Mouse (Mus musculus): ENCODE results near the gene Mapk9.
A peak's percentile ranks its signal among the peaks of the same experiment; 100 is the strongest.
"Not testable (repeated sequence)": the region's sequence is repeated elsewhere in the genome, so short reads cannot be mapped to it uniquely, and the experiment has no call there.

The Mapk9 gene

DNA sequence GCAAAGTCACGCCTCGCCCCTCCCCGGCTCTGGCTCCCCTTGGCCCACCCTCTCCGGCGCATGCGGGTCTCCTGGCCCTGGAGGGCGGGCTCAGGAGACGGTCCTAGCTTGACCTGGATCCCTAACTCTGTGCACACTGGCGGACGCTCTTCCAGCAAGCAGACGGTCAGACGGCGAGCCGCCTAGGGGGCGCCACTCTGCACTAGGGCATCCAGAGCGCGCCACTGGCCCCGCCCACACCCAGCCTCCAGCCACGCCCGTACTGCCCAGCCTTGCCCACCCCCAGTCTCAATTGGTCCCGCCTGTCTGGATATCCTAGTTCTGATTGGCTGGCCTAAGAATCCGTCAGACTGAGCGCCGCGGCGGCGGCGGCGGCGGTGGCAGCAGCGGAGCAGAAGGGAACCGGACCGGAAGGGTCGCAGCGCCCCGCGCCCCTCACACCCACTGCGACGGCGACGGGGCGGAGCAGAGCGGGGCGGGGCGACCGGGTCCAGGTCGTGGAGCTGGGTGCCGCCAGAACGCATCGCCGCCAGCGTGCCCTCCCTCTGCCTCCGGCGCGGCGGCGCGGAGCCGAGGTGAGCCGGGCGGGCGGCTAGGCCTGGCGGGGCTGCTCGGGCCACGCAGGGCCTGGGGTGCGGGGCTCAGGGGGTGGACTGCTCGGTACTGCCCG lies at the start of gene Mapk9:
TSS of gene Mapk9 (plus strand) at position 351 of the 670 bp plus-strand sequence.
- peak; percentile 98 to 99 for DNase-seq

DNA sequence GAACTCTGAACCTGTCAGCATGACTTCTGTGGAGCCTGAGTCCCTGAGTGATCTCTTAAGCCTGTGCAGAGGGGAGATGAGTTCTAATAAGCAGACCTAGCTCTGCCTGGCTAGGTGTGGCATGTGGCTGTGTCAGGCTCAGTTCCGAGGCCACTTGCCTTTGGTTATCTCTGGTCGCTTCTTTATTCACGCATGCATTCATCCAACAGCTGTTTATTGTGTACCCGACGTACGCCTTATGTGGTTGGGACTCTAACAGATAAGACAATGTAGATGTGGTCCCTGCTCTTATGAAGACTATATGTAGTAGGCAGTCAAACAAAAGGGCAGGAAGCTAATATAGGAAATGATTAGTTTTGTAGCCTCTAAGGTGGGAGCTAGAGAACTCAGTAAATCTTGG lies 47.6 kb upstream of the Mapk9 start:
- DNase-seq = no peak

DNA sequence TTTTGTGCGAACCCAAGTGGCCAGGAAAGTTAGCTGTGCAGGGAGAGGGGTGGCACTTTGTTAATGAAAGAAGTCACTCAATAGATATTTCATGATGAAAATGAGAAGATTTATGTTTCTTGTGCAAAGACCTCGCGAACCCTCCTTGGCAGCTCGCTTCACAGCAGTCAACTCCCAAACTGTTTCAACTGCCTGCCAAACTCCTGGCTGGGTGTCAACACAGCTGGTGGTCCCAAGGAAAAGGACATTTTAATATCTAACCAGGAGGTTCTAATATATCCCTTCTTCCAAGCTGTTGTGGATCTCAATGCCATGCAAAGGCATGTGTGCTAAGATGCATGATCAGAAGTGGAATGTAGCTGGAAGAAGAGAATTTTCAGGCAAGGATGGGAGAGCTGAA lies 45.0 kb upstream of the Mapk9 start:
- DNase-seq = peak; percentile 19 to 57

DNA sequence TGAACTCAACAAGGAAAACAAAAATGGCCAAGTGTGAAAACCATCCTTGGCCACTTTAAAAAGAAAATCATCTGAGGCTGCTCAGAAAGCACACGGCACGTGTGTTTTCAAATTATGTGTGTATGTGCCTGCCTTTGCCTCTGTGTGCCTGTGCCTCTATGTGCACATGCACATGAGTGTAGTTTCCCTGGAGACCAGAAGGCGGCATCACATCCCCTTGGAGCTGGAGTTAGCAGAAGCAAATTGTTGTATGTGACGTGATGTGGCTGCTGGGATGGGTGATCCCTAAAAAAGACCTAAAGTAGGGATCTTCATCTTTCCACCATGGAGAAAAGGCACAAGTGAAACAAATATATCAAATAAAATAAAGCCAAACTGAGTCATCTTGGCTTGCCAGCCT lies 42.8 kb upstream of the Mapk9 start:
- DNase-seq = no peak

DNA sequence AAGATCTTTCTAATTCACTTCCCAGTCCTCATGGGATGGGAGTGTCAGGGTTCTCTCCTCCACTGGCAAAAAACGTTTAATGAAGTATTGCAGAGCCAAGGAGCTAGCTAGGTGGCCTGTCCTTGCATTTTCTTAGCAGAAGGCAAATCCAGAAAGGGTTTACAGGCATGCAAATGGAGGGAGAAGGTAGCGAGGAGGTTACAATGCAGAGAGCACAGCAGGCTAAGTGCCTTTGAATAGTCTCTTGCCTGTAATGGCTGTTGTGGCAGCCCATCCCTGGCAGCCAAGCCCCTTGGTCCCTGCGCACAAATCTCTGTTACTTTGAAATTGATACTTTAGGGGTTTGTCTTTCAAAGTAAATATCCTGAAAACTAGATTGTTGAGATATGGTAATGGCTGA lies 40.3 kb upstream of the Mapk9 start:
- no peak for DNase-seq

DNA sequence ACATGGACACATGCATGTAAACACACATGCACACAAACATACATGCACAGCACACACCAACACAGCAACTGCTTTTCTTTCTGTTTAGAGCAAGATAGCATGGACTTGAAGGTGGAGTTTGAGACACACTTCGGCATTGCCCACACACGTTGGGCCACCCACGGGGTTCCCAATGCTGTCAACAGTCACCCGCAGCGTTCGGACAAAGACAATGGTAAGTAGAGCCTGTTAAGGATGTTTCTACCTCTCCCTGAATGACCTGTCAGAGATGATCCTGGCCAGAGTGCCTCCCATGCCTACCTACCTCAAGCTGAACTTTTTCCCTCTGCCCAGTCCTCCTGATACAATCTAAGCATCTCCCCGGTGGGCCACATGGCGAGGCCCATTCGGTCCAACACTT lies 37.6 kb upstream of the Mapk9 start:
- DNase-seq = no peak

DNA sequence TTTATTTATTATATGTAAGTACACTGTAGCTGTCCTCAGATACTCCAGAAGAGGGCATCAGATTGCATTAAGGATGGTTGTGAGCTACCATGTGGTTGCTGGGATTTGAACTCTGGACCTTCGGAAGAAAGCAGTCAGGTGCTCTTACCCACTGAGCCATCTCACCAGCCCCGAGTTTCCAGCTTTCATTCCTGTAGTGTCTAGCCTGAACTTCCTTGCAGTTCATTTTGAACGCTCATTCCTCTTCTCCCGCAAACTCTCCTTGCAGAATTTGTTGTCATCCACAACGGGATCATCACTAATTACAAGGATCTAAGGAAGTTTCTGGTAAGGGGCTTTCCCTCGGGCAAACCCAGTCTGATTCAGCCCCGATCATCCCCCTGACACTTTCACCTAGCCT lies 35.9 kb upstream of the Mapk9 start:
- DNase-seq = not testable (repeated sequence)

DNA sequence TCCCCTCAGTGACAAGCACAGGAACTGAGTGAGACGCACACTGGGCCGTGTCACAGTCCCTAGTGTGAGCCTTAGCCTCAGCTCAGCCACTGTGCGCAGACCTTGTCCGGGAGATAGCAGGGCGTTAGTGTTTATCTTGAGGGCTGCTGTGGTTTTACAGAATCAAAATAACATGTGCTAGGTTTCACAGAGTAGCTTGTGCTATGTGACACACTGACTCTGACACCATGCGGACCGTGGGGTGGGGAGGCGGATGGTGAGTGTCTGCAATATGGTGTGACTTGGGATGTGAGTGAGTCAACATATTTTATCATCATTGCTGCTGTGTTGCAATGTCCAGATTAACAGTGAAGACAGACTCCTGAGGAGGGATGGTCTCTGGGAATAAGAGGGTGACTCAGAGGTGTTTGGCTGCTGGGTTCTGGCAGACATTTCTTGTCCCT lies 35.4 kb upstream of the Mapk9 start:
- no peak for DNase-seq

DNA sequence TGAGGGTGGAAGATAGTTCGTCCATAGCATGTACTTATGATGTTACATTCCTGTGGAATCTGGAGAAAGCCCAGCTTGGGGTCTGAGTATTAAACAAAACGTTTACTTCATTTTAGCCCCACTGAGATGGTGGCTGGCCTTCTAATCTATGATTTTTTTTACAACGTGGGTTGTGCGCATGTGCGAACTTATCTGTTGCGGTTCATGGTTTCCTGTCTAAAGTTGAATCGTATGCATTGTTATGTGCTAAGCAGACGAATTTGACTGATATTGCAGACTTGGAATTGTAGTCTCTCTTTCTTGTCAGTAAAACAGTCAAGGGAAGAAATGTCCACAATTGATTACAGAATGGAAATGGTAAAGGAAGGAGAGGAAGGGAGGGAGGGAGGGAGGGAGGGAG lies 34.7 kb upstream of the Mapk9 start:
- DNase-seq = no peak

DNA sequence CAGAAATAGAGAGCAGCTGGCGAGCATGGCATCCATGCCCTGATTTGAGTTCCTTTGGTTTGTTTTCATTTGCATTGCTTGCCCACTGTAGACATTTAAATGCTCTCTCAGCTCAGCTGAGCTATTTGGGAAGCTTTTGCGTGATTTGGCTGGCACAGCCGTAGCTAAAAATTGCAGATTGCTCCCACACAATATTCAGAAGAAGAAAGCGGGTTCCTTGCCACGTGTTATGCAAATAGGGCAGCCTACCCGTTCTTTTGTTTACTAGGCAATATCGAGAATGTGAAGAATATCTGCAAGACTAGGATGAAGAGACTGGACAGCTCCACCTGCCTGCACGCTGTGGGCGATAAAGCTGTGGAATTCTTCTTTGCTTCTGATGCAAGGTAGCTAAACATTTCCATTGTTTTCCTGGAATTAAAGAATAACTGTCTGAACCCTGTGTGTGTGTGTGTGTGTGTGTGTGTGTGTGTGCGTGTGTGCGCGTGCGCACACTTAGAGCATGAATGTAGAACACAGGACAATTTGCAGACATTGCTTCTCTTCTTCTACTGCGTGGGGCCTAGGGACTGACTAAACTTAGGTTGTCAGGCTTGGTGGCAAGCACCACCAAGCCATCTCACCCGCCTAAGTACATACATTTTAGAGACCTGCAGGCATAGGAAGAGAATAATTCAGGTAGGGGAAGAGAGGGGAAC lies 27.5 kb upstream of the Mapk9 start:
- DNase-seq = no peak

DNA sequence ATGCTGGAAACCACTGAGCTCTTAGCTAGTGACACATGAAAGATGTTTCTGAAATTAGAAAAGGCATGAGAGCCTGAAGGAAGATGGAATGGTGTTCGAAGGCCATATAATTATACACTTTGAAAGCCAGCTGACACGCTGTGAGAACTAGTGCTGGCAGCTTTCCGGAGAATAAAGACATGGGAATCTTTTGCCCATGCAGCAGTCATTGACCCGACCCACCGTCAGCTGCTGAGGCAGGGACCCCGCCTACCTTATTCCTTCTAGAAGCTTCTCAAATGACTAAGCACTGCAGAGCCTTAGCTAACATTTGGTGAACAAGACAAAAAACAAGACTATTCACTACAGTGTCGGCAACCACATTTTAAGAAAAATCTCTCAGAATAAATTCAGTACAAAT lies 26.9 kb upstream of the Mapk9 start:
- no peak for DNase-seq

DNA sequence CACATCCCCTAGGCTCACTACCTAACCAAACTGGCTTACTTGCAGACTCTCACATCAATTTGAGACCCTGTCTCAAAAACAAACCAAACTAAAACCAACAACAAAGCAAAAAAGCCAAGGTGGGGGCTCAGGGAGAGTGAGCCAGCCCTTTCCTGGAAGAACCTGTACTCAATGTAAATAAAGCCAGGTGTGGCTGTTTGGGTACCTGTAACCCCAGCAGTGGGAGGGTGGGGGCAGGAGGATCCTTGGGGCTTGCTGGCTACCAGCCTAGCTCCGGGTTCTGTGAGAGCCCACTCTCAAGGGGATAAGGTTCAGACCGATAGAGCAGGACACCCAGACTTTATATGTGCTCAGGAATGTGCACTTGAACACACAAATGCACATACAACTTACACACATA lies 25.6 kb upstream of the Mapk9 start:
- no peak for DNase-seq

DNA sequence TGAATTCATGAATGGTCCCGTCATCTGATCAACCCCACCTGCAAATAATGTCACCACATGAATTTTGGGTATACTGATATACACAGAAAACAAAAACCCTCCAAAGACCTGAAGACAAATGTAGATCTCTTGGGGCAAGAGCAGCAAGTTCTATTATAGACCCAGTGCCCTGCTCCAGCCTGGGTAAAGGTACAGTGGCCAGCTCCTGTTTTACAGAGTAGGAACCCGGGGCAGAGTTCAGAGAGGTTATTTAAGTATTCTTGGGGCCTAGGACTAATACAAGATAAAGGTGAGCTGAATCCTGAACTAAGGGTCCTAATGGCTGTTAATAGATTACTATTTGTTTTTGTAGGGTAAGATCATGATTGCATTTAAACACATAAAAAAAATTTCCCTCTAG lies 25.0 kb upstream of the Mapk9 start:
- no peak for DNase-seq

DNA sequence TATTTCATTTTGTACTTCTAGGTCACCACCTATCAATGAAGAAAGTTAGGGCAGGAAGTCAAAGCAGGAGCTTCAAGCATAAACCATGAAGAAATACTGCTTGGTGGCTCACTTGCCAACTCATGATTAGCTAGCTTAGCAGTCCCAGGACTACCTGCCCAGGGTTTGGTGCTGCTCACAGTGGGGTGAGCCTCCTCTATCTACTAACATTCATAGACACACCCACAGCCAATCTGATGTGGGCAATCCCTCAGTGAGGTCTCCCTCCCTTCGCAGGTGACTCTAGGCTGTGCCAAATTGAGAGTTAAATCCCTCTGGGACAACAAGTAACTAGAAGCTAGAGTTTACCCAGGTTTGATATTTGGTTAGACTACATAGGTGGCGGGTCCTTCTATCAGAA lies 24.2 kb upstream of the Mapk9 start:
- DNase-seq = no peak

DNA sequence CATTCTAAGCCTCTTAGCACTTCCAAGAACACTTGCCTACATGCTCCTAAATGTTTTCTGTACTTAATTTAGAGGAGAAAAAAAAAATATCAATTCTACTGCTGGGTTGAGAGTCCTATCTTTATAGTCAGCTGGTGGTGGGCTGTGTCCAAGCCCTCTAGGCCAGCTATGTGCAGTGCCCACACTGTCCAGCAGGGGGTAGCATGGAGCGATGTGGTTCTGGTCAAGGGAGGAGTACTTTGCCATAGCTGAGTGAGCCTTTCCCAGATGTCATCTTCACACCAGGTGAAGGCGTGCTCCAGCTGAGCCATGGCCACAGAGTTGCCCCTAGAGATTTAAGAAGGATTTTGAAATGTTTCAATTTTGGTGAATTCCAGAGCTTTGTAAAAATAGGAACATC lies 21.7 kb upstream of the Mapk9 start:
- peak; percentile 61 to 85 for DNase-seq

DNA sequence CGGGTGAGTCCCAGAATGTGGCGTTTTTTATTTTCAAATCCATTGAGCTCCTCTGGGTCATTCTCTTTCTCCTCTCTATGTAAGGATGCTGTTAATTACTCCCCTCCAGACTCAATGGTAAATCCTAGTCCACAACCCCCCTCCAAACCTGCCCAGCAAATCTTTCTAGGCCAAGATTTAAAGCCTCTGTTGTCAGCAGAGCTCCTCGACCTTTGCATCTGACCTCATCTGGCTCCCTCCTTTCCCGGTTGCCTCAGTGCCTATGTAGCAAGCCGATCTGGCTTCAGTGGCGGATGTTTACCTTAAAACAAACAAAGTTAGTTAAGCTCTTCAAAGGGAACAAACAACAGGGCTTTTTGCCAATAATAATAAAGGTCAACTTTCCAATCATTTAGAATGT lies 19.3 kb upstream of the Mapk9 start:
- no peak for DNase-seq

DNA sequence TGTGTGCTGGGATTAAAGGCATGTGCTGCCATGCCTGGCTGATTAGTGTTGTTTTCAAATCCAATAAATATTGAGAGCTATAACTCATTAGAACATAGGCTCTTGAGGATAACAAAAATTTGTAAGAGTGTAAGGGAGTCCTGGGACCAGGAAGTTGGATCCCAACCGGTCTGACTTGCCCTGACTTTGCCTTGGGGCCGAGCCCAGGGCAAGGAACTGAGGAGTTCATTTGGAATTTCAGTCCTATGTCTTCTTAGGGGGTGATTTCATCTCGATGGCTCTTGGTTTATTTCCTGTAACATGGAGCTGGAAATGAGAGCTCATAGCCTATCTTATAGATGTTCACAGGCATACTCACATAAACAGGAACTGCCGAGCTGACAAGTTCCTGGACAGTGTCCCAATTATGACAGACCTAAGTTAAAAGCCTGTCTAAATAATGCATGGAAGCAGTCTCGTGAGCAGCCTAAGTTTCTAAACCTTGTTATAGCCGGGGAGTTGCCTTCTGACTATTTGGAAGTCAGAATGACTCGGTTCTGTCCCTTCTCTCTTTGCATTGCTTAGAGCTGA lies 17.3 kb upstream of the Mapk9 start:
- peak; percentile 47 to 55 for DNase-seq

DNA sequence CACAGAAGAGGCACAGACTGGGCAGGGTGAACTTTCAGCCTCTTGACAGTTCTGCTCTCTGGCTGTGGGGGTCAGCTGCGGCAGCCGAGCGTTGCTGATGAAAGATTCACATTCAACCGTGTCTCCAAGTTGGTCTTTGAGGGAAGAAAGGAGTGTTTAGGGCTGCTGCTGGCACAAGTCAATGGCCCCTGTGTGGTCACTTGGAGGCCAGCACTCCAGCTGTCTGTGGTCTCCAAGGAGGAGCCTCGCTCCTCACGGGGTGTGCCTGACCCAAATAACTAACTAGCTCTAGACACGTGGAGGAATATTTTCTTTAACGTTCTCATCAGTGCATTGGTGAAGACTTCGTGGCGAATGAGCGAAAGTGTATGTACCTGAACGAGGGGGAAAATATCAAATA lies 14.6 kb upstream of the Mapk9 start:
- DNase-seq = no peak

DNA sequence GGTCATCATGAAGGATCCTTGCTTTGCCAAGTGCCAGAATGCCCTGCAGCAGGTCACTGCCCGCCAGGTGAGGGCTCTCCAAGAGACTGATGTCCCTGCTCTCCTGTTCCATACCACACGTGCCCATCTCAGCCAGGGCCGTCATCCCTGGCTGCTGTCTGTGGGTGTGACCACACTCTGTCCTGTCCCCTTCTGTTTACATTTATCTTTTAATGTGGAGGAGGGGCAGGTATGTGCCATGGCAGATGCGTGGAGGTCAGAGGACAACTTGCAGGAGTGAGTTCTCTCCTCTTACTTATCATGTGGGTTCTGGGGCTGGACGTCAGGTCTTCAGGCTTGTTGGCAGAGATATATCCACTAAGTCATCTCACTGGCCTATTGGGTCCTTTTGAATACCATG lies 13.6 kb upstream of the Mapk9 start:
- no peak for DNase-seq

DNA sequence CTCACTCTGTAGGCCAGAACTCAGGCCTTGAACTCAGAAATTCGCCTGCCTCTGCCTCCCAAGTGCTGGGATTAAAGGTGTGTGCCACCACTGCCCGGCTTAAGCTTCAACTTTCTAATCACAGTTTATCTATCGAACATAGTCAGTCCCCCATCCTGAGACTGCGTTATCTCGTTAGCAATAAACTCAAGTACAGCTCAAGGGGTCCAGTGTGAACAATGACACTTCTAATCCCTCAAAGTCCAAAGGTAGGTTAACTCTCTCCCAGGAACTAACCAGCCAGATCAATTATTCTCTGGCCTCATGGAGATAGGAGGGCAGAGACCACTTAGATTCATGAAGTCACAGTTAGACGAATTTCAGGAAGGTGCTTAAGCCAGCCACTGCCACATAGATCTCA lies 12.3 kb upstream of the Mapk9 start:
- DNase-seq = no peak

DNA sequence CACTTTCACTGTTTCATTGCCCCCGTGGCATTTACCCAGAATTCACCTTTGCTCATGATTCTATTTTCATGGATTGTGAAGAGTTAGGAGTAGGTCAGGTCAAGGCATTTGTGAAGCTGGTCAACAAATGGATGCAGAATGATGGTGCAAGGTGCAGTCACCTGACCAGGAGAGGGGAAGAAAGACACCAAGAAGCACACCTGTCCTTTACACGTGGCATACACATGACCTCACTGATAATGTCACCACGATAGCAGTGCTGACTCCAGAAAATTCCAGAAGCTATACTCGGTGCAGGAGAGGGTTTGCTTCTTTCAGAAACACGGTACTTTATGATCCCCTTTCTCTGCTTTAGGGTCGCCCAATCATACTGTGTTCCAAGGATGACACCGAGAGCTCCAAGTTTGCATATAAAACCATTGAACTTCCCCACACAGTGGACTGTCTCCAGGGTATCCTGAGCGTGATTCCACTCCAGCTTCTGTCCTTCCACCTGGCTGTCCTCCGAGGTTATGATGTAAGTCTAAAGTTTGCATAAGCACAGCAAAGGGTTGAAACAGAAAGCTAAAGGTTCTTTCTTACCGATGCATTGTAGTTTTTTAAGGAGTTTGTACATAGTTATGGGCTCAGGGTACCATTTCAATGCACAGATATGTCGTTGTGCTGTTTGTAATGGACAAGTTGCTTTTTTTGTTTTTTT lies 11.1 kb upstream of the Mapk9 start:
- DNase-seq = no peak

DNA sequence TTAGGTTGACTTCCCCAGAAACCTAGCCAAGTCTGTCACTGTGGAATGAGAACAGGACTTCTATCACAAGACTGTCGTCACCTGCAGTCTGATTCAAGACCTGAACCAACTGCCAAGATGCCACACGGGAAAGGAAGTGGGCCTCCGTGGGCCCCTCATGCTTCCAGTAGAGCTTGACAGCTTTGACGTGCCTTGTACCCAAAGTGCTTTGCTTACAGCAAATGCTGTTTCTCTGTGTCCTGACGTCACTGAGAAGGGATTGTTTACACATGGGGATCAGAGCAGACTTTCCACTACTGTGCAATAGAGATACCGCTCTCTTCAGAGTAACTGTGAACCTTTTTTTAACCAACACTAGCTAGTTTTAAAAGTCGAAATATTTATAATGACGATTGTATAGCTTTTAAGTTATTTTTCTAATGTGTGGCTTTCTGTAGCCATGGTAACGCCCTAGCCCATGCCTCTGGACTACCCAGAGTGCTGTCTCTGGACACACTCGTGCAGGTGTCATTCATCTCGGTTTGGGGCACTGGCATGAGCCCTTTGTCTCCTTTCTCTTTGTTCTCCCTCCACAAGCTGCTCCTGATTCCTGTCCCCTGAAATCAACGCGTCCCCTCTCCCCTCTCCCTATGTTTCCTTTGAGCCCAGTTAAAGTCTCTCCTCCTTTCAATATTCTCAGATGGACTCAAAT lies 8.7 kb upstream of the Mapk9 start:
- no peak for DNase-seq

DNA sequence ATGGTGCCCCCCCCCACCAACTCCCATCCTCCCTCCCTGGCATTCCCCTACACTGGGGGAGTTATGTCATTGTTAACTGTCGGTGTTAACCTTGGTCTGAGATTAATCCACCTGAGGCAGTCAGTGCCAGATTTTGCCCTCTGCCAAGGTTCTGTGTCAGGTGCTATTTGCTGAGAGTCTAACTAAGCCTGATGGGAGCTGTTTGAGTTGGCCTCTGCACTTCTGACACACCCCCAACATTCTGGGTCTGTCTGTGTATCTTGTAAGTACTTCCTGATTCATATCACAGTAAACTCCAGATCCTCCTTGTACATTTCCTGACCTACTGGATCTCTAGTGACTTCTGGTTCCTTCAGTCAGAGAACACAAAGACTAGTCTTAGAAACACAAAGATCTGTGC lies 5.9 kb upstream of the Mapk9 start:
- peak in 1 of 2 experiments; percentile 32 for DNase-seq
